Mouse (Mus musculus): ENCODE data around the gene Gm11639.

DNA sequence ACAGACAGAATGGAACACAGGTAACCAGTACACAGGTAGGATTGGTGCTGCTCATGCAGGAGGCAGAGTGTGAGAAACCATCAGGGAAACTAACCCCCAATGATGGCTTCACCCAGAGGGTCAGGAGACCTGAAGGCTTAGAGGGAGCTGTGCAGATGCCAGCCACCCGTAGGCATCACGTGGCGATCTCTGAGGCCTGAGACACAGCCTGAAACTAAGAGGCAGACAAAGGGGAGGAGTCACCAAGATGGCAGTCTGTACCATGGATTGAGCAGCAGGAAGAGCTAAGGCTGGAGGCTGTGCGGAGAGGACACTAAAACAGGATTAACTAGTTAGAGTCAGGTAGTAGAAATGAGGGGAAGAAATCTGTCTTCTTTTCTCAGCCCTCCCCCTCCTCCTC, 465.2 kb downstream of the Gm11639 start:
- TF ChIP-seq CTCF (IDR thresholded peaks at IDR 0.05; ENCODE audit: low read depth) (no peak), EP300 (IDR thresholded peaks at IDR 0.05; ENCODE audit: low read depth) (no peak)

Data from liver, postnatal 0 days (tissue).